Mouse (Mus musculus) CH12.LX (cell line): ENCODE measurements at regions not wholly inside any gene's neighbourhood (a gene's known extent, or its start where the extent isn't known, plus 50 kb on each side); places are given as distances from the start of the nearest gene placed in this dataset.

Source experiments
- DNase-seq: peaks from one replicate; pipeline ENCODE4 v3.0.0-alpha.2; 2013; ENCODE audit errors: extremely low read depth
- H3K27ac ChIP-seq: 2 replicates; pipeline ENCODE4 v1.5.1; 2012; ENCODE audit warnings: low read depth, mild to moderate bottlenecking, control low read depth, moderate library complexity; ENCODE audit not compliant: insufficient read depth
- H3K27me3 ChIP-seq: replicated peaks from 2 replicates; pipeline ENCODE3; 2012; ENCODE audit warnings: inconsistent platforms
- H3K36me3 ChIP-seq, 2 experiments: replicated peaks in 1 of 2; 2 replicates each; pipeline versions ENCODE3 to v1.6.1; 2012; ENCODE audit warnings: inconsistent platforms in 1 of 2, low read length in 1 of 2, mild to moderate bottlenecking in 1 of 2, mixed read lengths in 1 of 2, moderate library complexity in 1 of 2; ENCODE audit not compliant: control insufficient read depth in 1 of 2, insufficient read depth in 1 of 2
- H3K4me1 ChIP-seq, 2 experiments: 2 replicates each; pipeline ENCODE4 v1.6.1; 2012; ENCODE audit warnings: inconsistent platforms in 1 of 2, moderate library complexity in 1 of 2; ENCODE audit not compliant: insufficient read depth in 2 of 2, control insufficient read depth in 1 of 2
- H3K4me2 ChIP-seq: 2 replicates; pipeline ENCODE4 v1.6.1; 2012; ENCODE audit warnings: low read depth, mild to moderate bottlenecking, control low read depth; ENCODE audit not compliant: poor library complexity, insufficient read depth, severe bottlenecking
- H3K4me3 ChIP-seq, 3 experiments: fragments of 150-350 bp in 1 of 3; sonication (generic) in 1 of 3; replicated peaks in 1 of 3; 2 replicates each; pipeline versions ENCODE3 to v1.5.1; 2011 to 2012; ENCODE audit warnings: low read depth in 2 of 3, low read length in 2 of 3, mild to moderate bottlenecking in 2 of 3, moderate library complexity in 2 of 3, control low read depth in 1 of 3, improper control_type of control experiment in 1 of 3, inconsistent platforms in 1 of 3, mixed read lengths in 1 of 3; ENCODE audit not compliant: poor library complexity in 1 of 3
- H3K79me2 ChIP-seq: replicated peaks from 2 replicates; pipeline ENCODE4 v1.6.1; 2012; ENCODE audit warnings: mild to moderate bottlenecking, moderate library complexity; ENCODE audit not compliant: control insufficient read depth, poor library complexity, insufficient read depth, severe bottlenecking; ENCODE audit errors: extremely low read depth
- H3K9ac ChIP-seq: 2 replicates; pipeline ENCODE4 v1.6.1; 2012; ENCODE audit warnings: low read depth, mild to moderate bottlenecking, control low read depth, moderate library complexity; ENCODE audit not compliant: insufficient read depth
- H3K9me3 ChIP-seq: replicated peaks from 2 replicates; pipeline ENCODE3; 2012; ENCODE audit warnings: low read length, inconsistent platforms, mixed read lengths
- BHLHE40 ChIP-seq: IDR thresholded peaks from 2 replicates; pipeline ENCODE4 v1.6.1; 2011; ENCODE audit warnings: mild to moderate bottlenecking, low read depth, low read length, improper control_type of control experiment
- CHD1 ChIP-seq: IDR thresholded peaks from 2 replicates; pipeline ENCODE4 v1.6.1; 2012; ENCODE audit warnings: low read depth, low read length, improper control_type of control experiment, inconsistent platforms
- CHD2 ChIP-seq: IDR thresholded peaks from 2 replicates; pipeline ENCODE4 v1.6.1; 2011; ENCODE audit warnings: low read length, improper control_type of control experiment
- CTCF ChIP-seq, 2 experiments: IDR thresholded peaks in 1 of 2; conservative IDR thresholded peaks in 1 of 2; 2 replicates each; pipeline ENCODE4 v1.5.1; 2011 to 2012; ENCODE audit warnings: low read depth in 2 of 2, low read length in 2 of 2, improper control_type of control experiment in 1 of 2, inconsistent platforms in 1 of 2, mild to moderate bottlenecking in 1 of 2, moderate library complexity in 1 of 2
- ELF1 ChIP-seq: IDR thresholded peaks from 2 replicates; pipeline ENCODE4 v1.6.1; 2014; ENCODE audit warnings: low read depth, mild to moderate bottlenecking, inconsistent platforms, low read length, improper control_type of control experiment
- EP300 ChIP-seq: IDR thresholded peaks from 2 replicates; pipeline ENCODE4 v1.6.1; 2011; ENCODE audit warnings: low read length, improper control_type of control experiment
- ETS1 ChIP-seq: conservative IDR thresholded peaks from 2 replicates; pipeline ENCODE4 v1.6.1; 2012; ENCODE audit warnings: low read depth, mild to moderate bottlenecking, inconsistent platforms, low read length, improper control_type of control experiment, moderate library complexity
- GABPA ChIP-seq: IDR thresholded peaks from 2 replicates; pipeline ENCODE4 v1.6.1; 2012; ENCODE audit warnings: low read depth, low read length, improper control_type of control experiment, inconsistent platforms; ENCODE audit not compliant: insufficient replicate concordance
- IRF4 ChIP-seq: IDR thresholded peaks from 2 replicates; pipeline ENCODE4 v1.6.1; 2014; ENCODE audit warnings: low read depth, mild to moderate bottlenecking, inconsistent platforms, low read length, improper control_type of control experiment
- JUND ChIP-seq: conservative IDR thresholded peaks from 2 replicates; pipeline ENCODE4 v1.6.1; 2011; ENCODE audit warnings: low read depth, low read length, improper control_type of control experiment
- KAT2A ChIP-seq: IDR thresholded peaks from 2 replicates; pipeline ENCODE4 v1.6.1; 2012; ENCODE audit warnings: low read length, improper control_type of control experiment, inconsistent platforms; ENCODE audit not compliant: insufficient replicate concordance
- MAFK ChIP-seq: IDR thresholded peaks from 2 replicates; pipeline ENCODE4 v1.6.1; 2011; ENCODE audit warnings: low read length, improper control_type of control experiment; ENCODE audit not compliant: insufficient replicate concordance
- MAX ChIP-seq: IDR thresholded peaks from 2 replicates; pipeline ENCODE4 v1.6.1; 2011; ENCODE audit warnings: low read length, improper control_type of control experiment
- MAZ ChIP-seq: IDR thresholded peaks from 2 replicates; pipeline ENCODE4 v1.6.1; 2012; ENCODE audit warnings: low read depth, mild to moderate bottlenecking, inconsistent platforms, low read length, improper control_type of control experiment, moderate library complexity
- MEF2A ChIP-seq: IDR thresholded peaks from 2 replicates; pipeline ENCODE4 v1.6.1; 2014; ENCODE audit warnings: low read depth, mild to moderate bottlenecking, inconsistent platforms, low read length, improper control_type of control experiment, borderline replicate concordance
- MXI1 ChIP-seq: IDR thresholded peaks from 2 replicates; pipeline ENCODE4 v1.6.1; 2011; ENCODE audit warnings: mild to moderate bottlenecking, low read depth, low read length, improper control_type of control experiment
- MYC ChIP-seq: IDR thresholded peaks from 2 replicates; pipeline ENCODE4 v1.6.1; 2011; ENCODE audit warnings: low read depth, mild to moderate bottlenecking, improper control_type of control experiment, low read length
- NELFE ChIP-seq: IDR thresholded peaks from 2 replicates; pipeline ENCODE4 v1.6.1; 2011; ENCODE audit warnings: low read depth, low read length, improper control_type of control experiment
- PAX5 ChIP-seq: IDR thresholded peaks from 2 replicates; pipeline ENCODE4 v1.6.1; 2012; ENCODE audit warnings: low read length, inconsistent platforms, mixed read lengths
- POLR2AphosphoS2 ChIP-seq: IDR thresholded peaks from 2 replicates; pipeline ENCODE4 v1.6.1; 2011; ENCODE audit warnings: low read depth, low read length, improper control_type of control experiment
- RAD21 ChIP-seq: IDR thresholded peaks from 2 replicates; pipeline ENCODE4 v1.6.1; 2011; ENCODE audit warnings: low read depth, mild to moderate bottlenecking, low read length, improper control_type of control experiment, moderate library complexity
- RCOR1 ChIP-seq: conservative IDR thresholded peaks from 2 replicates; pipeline ENCODE4 v1.6.1; 2012; ENCODE audit warnings: low read depth, mild to moderate bottlenecking, inconsistent platforms, low read length, improper control_type of control experiment
- SMC3 ChIP-seq: IDR thresholded peaks from 2 replicates; pipeline ENCODE4 v1.6.1; 2011; ENCODE audit warnings: low read depth, low read length, improper control_type of control experiment
- TCF12 ChIP-seq: IDR thresholded peaks from 2 replicates; pipeline ENCODE4 v1.6.1; 2014; ENCODE audit warnings: low read depth, mild to moderate bottlenecking, inconsistent platforms, low read length, improper control_type of control experiment
- USF1 ChIP-seq: IDR thresholded peaks from 2 replicates; pipeline ENCODE4 v1.6.1; 2014; ENCODE audit warnings: low read depth, mild to moderate bottlenecking, inconsistent platforms, low read length, improper control_type of control experiment
- USF2 ChIP-seq: conservative IDR thresholded peaks from 2 replicates; pipeline ENCODE4 v1.6.1; 2011; ENCODE audit warnings: low read depth, low read length, improper control_type of control experiment
- ZC3H11A ChIP-seq: IDR thresholded peaks from 2 replicates; pipeline ENCODE4 v1.6.1; 2012; ENCODE audit warnings: low read depth, mild to moderate bottlenecking, inconsistent platforms, low read length, improper control_type of control experiment
- ZKSCAN1 ChIP-seq: IDR thresholded peaks from 2 replicates; pipeline ENCODE4 v1.6.1; 2012; ENCODE audit warnings: low read depth, inconsistent platforms, low read length, improper control_type of control experiment, borderline replicate concordance
- ZMIZ1 ChIP-seq: IDR thresholded peaks from 2 replicates; pipeline ENCODE4 v1.6.1; 2012; ENCODE audit warnings: low read depth, mild to moderate bottlenecking, inconsistent platforms, low read length, improper control_type of control experiment
- ZNF384 ChIP-seq: IDR thresholded peaks from 2 replicates; pipeline ENCODE4 v1.6.1; 2012; ENCODE audit warnings: low read depth, low read length, improper control_type of control experiment, inconsistent platforms
- dilution Hi-C: fragments of 300-500 bp; cut with MboI; formaldehyde crosslinking; loops from 2 replicates; pipeline ENCODE4 v1.14.3; 2020; ENCODE audit warnings: low sequenced_read_pairs; ENCODE audit not compliant: extremely low pct_unique_long_range_greater_than_20kb, extremely low pct_ligation_motif_present
- in situ Hi-C: fragments of 300-500 bp; cut with MboI; formaldehyde crosslinking; loops from 3 replicates; pipeline ENCODE4 v1.14.3; 2019; ENCODE audit warnings: low sequenced_read_pairs, low pct_ligation_motif_present, low pct_unique_long_range_greater_than_20kb, mixed read lengths

GRCm38 (mm10) chrX:99522830-99523229 lies 51.8 kb upstream of the Pja1 start:
- no peak overlapping the region for H3K4me2 ChIP-seq
- in situ Hi-C loops: loop anchor here (10.0 to 25.0 kb wide), 2 partner anchors 111 to 388 kb away; partner anchors contain the start of gene Efnb1

GRCm38 (mm10) chrX:99522289-99522688 lies 51.2 kb upstream of the Pja1 start:
- in situ Hi-C loops: loop anchor here (10.0 to 25.0 kb wide), 2 partner anchors 110 to 387 kb away; partner anchors contain the start of gene Efnb1
- TF ChIP-seq RAD21 (no peak), MAX (no peak), MAFK (no peak), MXI1 (no peak), NELFE (no peak), MYC (no peak), IRF4 (no peak), GABPA (no peak), CHD1 (no peak), BHLHE40 (no peak), POLR2AphosphoS2 (no peak), ZNF384 (no peak), EP300 (no peak)

More at GRCm38 (mm10) chrX:99522830-99523229, 51.8 kb upstream of the Pja1 start:
- Histone ChIP-seq H3K4me1 (peaks cover 0 to 12% of the 10 kb centered on the region in 2 experiments; a peak in 2 of 4 replicates), H3K9ac (no peak overlapping the region), H3K27ac (no peak overlapping the region), H3K36me3 (no peaks in the 10 kb centered on the region), H3K27me3 (no peaks in the 10 kb centered on the region), H3K9me3 (no peaks in the 10 kb centered on the region), H3K79me2 (no peaks in the 10 kb centered on the region), H3K4me3 (no peak overlapping the region)
- DNase-seq: peak; percentile 53
- dilution Hi-C loops: no loop called here
- TF ChIP-seq ETS1 (no peak), KAT2A (no peak), CHD2 (no peak), ZKSCAN1 (no peak), RCOR1 (no peak), USF2 (no peak), TCF12 (no peak), ZC3H11A (no peak; the same call in 1 of the 2 replicates), MAFK (no peak), MEF2A (no peak), USF1 (no peak), BHLHE40 (no peak), ELF1 (no peak), ZMIZ1 (no peak), SMC3 (peak; percentile 76), POLR2AphosphoS2 (no peak), RAD21 (peak; percentile 74), EP300 (no peak), CTCF (conservative IDR thresholded peaks at IDR 0.05 in 1 of 2, IDR thresholded peaks at IDR 0.05 in 1 of 2; ENCODE audit: low read depth in 2 of 2, low read length in 2 of 2) (peak; percentile 57 to 73), MAZ (no peak), GABPA (no peak), JUND (no peak), PAX5 (no peak), MYC (no peak)

More at GRCm38 (mm10) chrX:99522289-99522688, 51.2 kb upstream of the Pja1 start:
- no peak overlapping the region for H3K4me2 ChIP-seq
- H3K79me2 ChIP-seq: no peaks in the 10 kb centered on the region
- H3K27me3 ChIP-seq: no peaks in the 10 kb centered on the region
- peaks cover 0 to 12% of the 10 kb centered on the region in 2 experiments; a peak in 2 of 4 replicates for H3K4me1 ChIP-seq
- H3K4me3 ChIP-seq: no peak overlapping the region
- H3K9me3 ChIP-seq: no peaks in the 10 kb centered on the region
- H3K27ac ChIP-seq: no peak overlapping the region
- H3K9ac ChIP-seq: no peak overlapping the region
- dilution Hi-C loops: no loop called here
- H3K36me3 ChIP-seq: no peaks in the 10 kb centered on the region
- DNase-seq: no peak
